Mouse (Mus musculus) v-Abl transformed pro-B cells (cell line): ENCODE data around the gene Spry2.

Experiments used
- in situ Hi-C, 2 experiments: fragments of 400-800 bp; cut with MboI; formaldehyde crosslinking; loops; one replicate each; pipeline ENCODE4 v1.15.1; 2025; ENCODE audit not compliant: unreplicated experiment in 2 of 2

Gene Spry2

GRCm38 (mm10) chr14:105896791-105897568, at the start of gene Spry2:
Gene Spry2, minus strand, starts transcription at chr14:105896819.
- in situ Hi-C loops, result loop anchor here (10.0 to 25.0 kb wide), 3 partner anchors 712 to 1385 kb away; partner anchors contain the start of gene Rnf219 (in 2 of the 2)

- in situ Hi-C loops, result no loop called here
Measured at GRCm38 (mm10) chr14:105941353-105941752, 44.7 kb upstream of the Spry2 start.

GRCm38 (mm10) chr14:105926726-105927125, 30.1 kb upstream of the Spry2 start:
- in situ Hi-C loops, result no loop called here

GRCm38 (mm10) chr14:105925305-105925704, 28.7 kb upstream of the Spry2 start:
- in situ Hi-C loops, result no loop called here

- in situ Hi-C loops, result no loop called here
Measured at GRCm38 (mm10) chr14:105924712-105925111, 28.1 kb upstream of the Spry2 start.

- in situ Hi-C loops, result no loop called here
Measured at GRCm38 (mm10) chr14:105922874-105923273, 26.3 kb upstream of the Spry2 start.

- in situ Hi-C loops, result no loop called here
Measured at GRCm38 (mm10) chr14:105922427-105922826, 25.8 kb upstream of the Spry2 start.

- in situ Hi-C loops, result no loop called here
Measured at GRCm38 (mm10) chr14:105921217-105921695, 24.6 kb upstream of the Spry2 start.

GRCm38 (mm10) chr14:105920395-105921216, 24.0 kb upstream of the Spry2 start:
- in situ Hi-C loops, result no loop called here

- in situ Hi-C loops, result loop anchor here (5.0 to 10.0 kb wide), 5 partner anchors 602 to 1875 kb away; no protein-coding TSS in a partner anchor
Measured at GRCm38 (mm10) chr14:105907216-105907615, 10.6 kb upstream of the Spry2 start.

- in situ Hi-C loops, result loop anchor here (5.0 to 10.0 kb wide), 5 partner anchors 601 to 1874 kb away; no protein-coding TSS in a partner anchor
Measured at GRCm38 (mm10) chr14:105905935-105906334, 9.3 kb upstream of the Spry2 start.

GRCm38 (mm10) chr14:105905509-105905908, 8.9 kb upstream of the Spry2 start:
- in situ Hi-C loops, result loop anchor here (5.0 to 10.0 kb wide), 5 partner anchors 601 to 1873 kb away; no protein-coding TSS in a partner anchor

- in situ Hi-C loops, result loop anchor here (5.0 to 10.0 kb wide), 5 partner anchors 506 to 1858 kb away; no protein-coding TSS in a partner anchor
Measured at GRCm38 (mm10) chr14:105902807-105903206, 6.2 kb upstream of the Spry2 start.

GRCm38 (mm10) chr14:105900841-105901240, 4.2 kb upstream of the Spry2 start:
- in situ Hi-C loops, result loop anchor here (5.0 to 10.0 kb wide), 5 partner anchors 504 to 1856 kb away; no protein-coding TSS in a partner anchor

- in situ Hi-C loops, result loop anchor here (10.0 to 25.0 kb wide), 3 partner anchors 714 to 1387 kb away; partner anchors contain the start of gene Rnf219 (in 2 of the 2)
Measured at GRCm38 (mm10) chr14:105899116-105899515, 2.5 kb upstream of the Spry2 start.

GRCm38 (mm10) chr14:105898266-105899111, 1.9 kb upstream of the Spry2 start:
- in situ Hi-C loops, result loop anchor here (10.0 to 25.0 kb wide), 3 partner anchors 714 to 1386 kb away; partner anchors contain the start of gene Rnf219 (in 2 of the 2)

- in situ Hi-C loops, result loop anchor here (10.0 to 25.0 kb wide), 3 partner anchors 713 to 1385 kb away; partner anchors contain the start of gene Rnf219 (in 2 of the 2)
Measured at GRCm38 (mm10) chr14:105897569-105898101, 1.0 kb upstream of the Spry2 start.

GRCm38 (mm10) chr14:105895961-105896651, 513 bp downstream of the Spry2 start:
- in situ Hi-C loops, result loop anchor here (10.0 to 25.0 kb wide), 3 partner anchors 711 to 1384 kb away; partner anchors contain the start of gene Rnf219 (in 2 of the 2)
